Mouse (Mus musculus): ENCODE data around the gene Zzef1. TPM values are rescaled to one million over a fixed set of nuclear protein-coding genes. Genes with fewer than 3 reads are reported as not detected.

The Zzef1 gene
- polyA plus RNA-seq, 1 experiment from 2014 or later, result 10.5 TPM

DNA sequence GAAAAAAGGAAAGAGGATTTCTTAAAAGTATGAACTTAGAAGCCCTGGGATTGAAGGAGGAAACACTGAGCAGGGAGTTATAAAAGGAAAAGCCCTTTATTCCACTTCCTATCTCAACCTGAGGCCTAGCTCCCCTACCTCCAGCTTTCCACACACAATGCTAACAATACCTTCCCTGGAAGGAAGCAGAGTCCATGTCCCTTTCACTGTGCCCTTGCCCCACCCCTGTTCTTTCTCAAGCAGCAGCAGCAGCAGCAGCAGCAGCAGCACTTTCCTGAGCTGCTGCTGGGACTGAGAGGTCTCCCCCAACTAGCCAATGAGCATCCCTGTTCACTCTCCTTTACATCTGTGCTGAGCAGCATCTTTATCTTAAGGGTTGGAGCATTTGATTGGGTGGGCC, 17.1 kb upstream of the Zzef1 start:
- H3K4me1 ChIP-seq (replicated peaks), result no peaks in the 10 kb centered on the region
- no peak overlapping the region for H3K4me3 ChIP-seq (replicated peaks)
- H3K27ac ChIP-seq, result no peak overlapping the region

DNA sequence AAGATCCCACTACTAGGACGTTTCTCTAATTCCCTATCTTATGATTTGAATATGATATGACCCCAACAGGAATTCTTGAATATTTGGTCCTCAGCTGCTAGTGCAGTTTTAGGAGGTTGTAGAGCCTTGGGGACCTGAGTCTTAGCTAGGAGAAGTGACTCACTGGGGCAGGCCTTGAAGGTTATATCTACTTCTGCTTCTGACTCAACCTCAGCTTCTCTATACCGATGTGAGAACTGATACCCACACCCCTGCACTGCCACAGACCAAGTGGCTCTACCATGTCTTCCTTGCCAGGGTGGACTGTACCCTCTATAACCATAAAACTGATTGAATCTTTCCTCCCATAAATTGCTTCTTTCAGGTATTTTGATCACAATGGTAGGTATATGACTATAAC, 13.9 kb upstream of the Zzef1 start:
- Histone ChIP-seq H3K4me1 (replicated peaks) (no peaks in the 10 kb centered on the region), H3K9me3 (no peaks in the 10 kb centered on the region), H3K27ac (no peak overlapping the region), H3K4me3 (replicated peaks) (no peak overlapping the region), H3K9ac (no peak overlapping the region), H3K4me2 (replicated peaks) (no peak overlapping the region), H3K27me3 (replicated peaks) (no peaks in the 10 kb centered on the region), H3K36me3 (no peaks in the 10 kb centered on the region)
- ATAC-seq, result no peak
- WGBS, result 64% methylated on average over 2 of the region's 2 CpGs

More for the DNA sequence above, 17.1 kb upstream of the Zzef1 start:
- peak; percentile 89 for ATAC-seq
- Histone ChIP-seq H3K27me3 (replicated peaks) (no peaks in the 10 kb centered on the region), H3K9ac (no peak overlapping the region), H3K4me2 (replicated peaks) (no peak overlapping the region), H3K9me3 (no peaks in the 10 kb centered on the region), H3K36me3 (no peaks in the 10 kb centered on the region)

DNA sequence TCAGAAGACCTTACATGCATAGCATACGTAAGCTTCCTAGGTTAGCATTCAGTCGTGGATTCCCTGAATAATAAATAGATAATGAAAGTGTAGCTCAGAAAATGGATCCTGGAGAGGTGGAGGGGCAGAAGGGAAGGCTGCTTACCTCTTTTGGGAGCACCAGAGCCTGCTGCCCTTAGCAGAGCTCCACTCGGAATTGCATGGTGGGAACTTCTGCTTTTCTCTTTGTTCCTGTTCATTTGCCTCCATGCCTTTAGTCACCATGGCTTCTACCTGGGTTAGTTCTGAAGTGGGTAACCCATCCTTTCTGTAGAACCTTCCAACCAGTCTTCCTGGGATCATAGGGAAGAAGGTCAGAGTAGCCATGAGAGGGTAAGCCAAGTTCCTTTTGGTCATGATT, 13.5 kb upstream of the Zzef1 start:
- no peak overlapping the region for H3K9ac ChIP-seq
- no peaks in the 10 kb centered on the region for H3K27me3 ChIP-seq (replicated peaks)
- no peak overlapping the region for H3K4me3 ChIP-seq (replicated peaks)
- H3K27ac ChIP-seq, result no peak overlapping the region
- no peak for ATAC-seq
- no peak overlapping the region for H3K4me2 ChIP-seq (replicated peaks)
- 76% methylated on average over 3 of the region's 3 CpGs for WGBS
- H3K4me1 ChIP-seq (replicated peaks), result no peaks in the 10 kb centered on the region
- H3K36me3 ChIP-seq, result no peaks in the 10 kb centered on the region
- no peaks in the 10 kb centered on the region for H3K9me3 ChIP-seq

DNA sequence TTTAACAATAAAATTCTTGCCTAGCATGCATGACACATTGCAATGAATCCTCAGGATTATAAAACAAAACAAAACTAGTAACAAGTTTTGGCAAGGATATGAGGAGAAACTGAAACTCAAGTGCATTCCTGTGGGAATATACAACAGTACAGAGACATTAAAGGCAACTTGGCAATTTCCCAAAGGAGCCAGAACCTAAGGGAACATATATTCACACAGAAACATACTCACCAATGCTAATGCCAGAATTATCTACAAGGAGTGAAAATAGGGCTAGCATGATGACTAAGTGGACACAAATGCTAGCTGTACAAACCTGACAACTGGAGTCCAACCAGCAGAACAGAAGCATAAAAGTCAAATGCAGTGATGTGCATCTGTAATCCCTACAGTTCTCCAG, 4.0 kb upstream of the Zzef1 start:
- H3K9me3 ChIP-seq, result no peaks in the 10 kb centered on the region
- H3K4me1 ChIP-seq (replicated peaks), result no peaks in the 10 kb centered on the region
- no peak overlapping the region for H3K9ac ChIP-seq
- H3K36me3 ChIP-seq, result no peaks in the 10 kb centered on the region
- H3K4me2 ChIP-seq (replicated peaks), result no peak overlapping the region
- no peak overlapping the region for H3K27ac ChIP-seq
- no peak for ATAC-seq
- H3K4me3 ChIP-seq (replicated peaks), result no peak overlapping the region
- no peaks in the 10 kb centered on the region for H3K27me3 ChIP-seq (replicated peaks)

DNA sequence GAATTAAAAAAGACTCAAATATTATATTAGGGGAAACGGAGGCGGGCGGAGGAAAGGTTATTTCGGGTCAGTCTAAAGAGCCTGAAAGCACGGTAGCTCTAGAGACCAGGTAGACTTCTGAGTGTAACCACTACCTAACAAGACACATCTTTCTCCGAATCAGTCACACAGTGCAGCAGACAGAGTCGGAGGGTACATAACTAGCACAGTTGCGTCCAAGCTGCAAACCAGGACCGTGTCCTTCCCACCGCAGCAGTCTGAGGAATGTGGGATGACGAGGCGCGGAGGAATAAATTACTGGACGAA, 924 bp upstream of the Zzef1 start:
- no peaks in the 10 kb centered on the region for H3K4me1 ChIP-seq (replicated peaks)
- H3K27ac ChIP-seq, result peak overlapping the region; percentile 34
- peak overlapping the region; percentile 77 for H3K9ac ChIP-seq
- no peaks in the 10 kb centered on the region for H3K9me3 ChIP-seq
- H3K4me2 ChIP-seq (replicated peaks), result peak overlapping the region; percentile 85
- peak overlapping the region; percentile 94 for H3K4me3 ChIP-seq (replicated peaks)
- H3K36me3 ChIP-seq, result no peaks in the 10 kb centered on the region
- H3K27me3 ChIP-seq (replicated peaks), result no peaks in the 10 kb centered on the region
- ATAC-seq, result peak; percentile 28
- WGBS, result 15% methylated on average over 14 of the region's 14 CpGs

DNA sequence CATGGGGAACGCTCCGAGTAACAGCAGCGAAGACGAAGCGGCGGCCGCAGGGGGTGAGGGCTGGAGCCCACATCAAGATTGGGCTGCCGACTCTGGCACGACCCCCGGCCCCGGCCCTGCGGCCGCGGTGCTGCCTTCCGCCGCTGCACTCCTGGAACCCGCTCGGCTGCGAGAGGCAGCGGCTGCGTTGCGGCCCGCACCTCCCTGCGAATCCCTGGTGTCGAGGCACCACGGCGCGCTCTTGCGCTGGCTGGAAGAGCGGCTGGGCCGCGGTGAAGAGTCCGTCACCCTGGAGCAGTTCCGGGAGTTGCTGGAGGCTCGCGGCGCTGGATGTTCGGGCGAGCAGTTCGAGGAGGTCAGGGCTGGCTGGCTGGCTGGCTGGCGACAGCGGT, 266 bp downstream of the Zzef1 start:
- no peaks in the 10 kb centered on the region for H3K27me3 ChIP-seq (replicated peaks)
- peak; percentile 57 for ATAC-seq
- H3K27ac ChIP-seq, result peak overlapping the region; percentile 59
- WGBS, result under 1% methylated on average over 42 of the region's 42 CpGs
- no peaks in the 10 kb centered on the region for H3K36me3 ChIP-seq
- peak overlapping the region; percentile 94 for H3K4me3 ChIP-seq (replicated peaks)
- H3K9ac ChIP-seq, result peak overlapping the region; percentile 77
- peak overlapping the region; percentile 74 for H3K4me2 ChIP-seq (replicated peaks)
- H3K4me1 ChIP-seq (replicated peaks), result no peaks in the 10 kb centered on the region
- no peaks in the 10 kb centered on the region for H3K9me3 ChIP-seq

DNA sequence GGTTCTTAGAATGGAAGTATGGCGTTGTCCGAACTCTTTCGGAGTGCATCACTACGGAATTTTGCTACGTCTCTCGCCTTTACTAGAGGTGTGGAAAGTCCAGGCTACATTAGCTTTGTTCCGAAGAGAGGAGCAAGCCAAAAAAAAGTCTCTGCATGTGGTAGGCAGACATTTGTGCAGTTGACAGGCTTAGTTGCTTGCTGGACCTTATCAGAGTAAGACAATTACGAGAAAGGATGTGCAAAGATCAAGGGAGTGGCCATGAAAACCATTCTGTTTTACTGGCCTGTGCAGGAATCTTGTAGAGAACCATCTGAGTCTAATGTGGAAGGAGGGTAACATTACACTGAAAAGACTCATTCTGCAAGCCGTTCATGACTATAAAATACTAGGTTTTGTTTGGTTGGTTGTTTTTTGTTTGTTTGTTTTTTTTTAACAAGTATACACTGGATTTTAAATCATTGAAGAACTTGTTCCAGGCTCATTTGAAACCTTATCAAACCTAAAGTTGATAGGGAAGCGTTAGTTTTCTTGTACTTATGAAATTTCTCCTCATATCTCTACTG, 830 bp downstream of the Zzef1 start:
- H3K36me3 ChIP-seq, result no peaks in the 10 kb centered on the region
- peak overlapping the region; percentile 94 for H3K4me3 ChIP-seq (replicated peaks)
- peak overlapping the region; percentile 77 for H3K9ac ChIP-seq
- peak overlapping the region; percentile 59; the same call in 1 of the 2 replicates for H3K27ac ChIP-seq
- WGBS, result 11% methylated on average over 10 of the region's 10 CpGs
- peak overlapping the region; percentile 74 for H3K4me2 ChIP-seq (replicated peaks)
- H3K4me1 ChIP-seq (replicated peaks), result no peaks in the 10 kb centered on the region
- H3K27me3 ChIP-seq (replicated peaks), result no peaks in the 10 kb centered on the region
- no peak for ATAC-seq
- no peaks in the 10 kb centered on the region for H3K9me3 ChIP-seq

DNA sequence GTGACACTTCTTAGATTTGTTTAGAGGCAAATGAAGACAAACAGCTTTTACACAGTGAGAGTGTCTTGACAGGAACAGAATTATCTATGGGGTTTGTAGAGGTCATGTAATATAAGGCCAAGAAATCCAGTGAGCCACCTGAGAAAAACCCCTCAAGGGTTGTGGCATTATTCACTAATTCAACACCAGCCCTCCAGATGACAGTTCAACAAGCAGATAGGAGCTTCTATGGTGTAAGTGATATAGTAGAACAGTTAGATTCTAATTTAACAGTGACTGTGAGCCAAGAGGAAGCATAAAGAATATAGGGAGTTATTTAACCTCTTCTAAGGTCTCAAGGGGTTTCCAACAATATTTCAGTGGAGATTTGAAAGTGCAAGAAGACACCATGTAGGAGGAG, 2.1 kb downstream of the Zzef1 start:
- Histone ChIP-seq H3K4me1 (replicated peaks) (no peaks in the 10 kb centered on the region), H3K9ac (no peak overlapping the region), H3K27ac (no peak overlapping the region), H3K27me3 (replicated peaks) (no peaks in the 10 kb centered on the region), H3K4me3 (replicated peaks) (no peak overlapping the region), H3K4me2 (replicated peaks) (no peak overlapping the region), H3K9me3 (no peaks in the 10 kb centered on the region), H3K36me3 (no peaks in the 10 kb centered on the region)
- ATAC-seq, result no peak

DNA sequence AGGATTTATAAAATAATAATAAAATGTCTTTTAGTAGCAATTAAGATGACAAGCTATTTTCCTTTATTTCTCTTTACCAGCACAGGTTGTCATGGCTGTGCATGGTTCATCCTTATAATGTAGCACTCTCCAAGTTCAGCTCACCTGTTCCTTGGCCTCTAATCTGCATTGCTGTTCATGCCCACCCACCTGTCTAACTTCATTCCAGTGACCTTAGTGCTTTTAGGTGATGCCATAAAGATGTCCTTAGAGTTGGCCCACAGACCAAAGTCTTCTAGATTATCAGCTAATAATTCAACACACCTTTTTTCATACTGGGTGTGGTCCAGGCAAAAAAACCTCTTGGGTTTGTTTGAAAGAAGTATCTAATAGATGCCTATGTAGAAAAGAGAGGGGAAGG, 5.2 kb downstream of the Zzef1 start:
- Histone ChIP-seq H3K27ac (no peak overlapping the region), H3K36me3 (no peaks in the 10 kb centered on the region), H3K27me3 (replicated peaks) (no peaks in the 10 kb centered on the region), H3K4me3 (replicated peaks) (no peak overlapping the region), H3K9ac (no peak overlapping the region), H3K4me1 (replicated peaks) (peaks cover 5% of the 10 kb centered on the region), H3K4me2 (replicated peaks) (no peak overlapping the region), H3K9me3 (no peaks in the 10 kb centered on the region)
- ATAC-seq, result peak; percentile 75

DNA sequence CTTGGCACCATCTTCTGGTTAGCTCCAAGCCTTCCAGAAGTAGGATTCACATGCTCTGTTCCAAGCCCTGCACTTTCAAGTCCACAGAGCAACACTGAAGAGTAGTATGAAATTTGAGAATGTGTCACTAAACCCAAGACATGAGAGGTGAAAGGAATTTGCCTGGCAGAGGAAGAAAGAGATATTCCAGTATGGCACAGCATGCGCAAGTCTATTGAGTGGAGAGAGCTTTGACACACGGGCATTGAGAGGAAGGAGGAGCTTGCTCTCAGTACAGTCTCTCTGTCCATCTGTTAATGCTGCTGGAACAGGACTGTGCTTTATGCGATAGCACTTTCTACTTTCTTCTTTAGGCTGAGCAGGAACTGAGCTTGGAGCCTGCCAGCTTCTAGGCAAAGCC, 7.0 kb downstream of the Zzef1 start:
- no peaks in the 10 kb centered on the region for H3K27me3 ChIP-seq (replicated peaks)
- no peak overlapping the region for H3K4me2 ChIP-seq (replicated peaks)
- H3K4me1 ChIP-seq (replicated peaks), result peaks cover 8% of the 10 kb centered on the region
- no peaks in the 10 kb centered on the region for H3K9me3 ChIP-seq
- no peak overlapping the region for H3K9ac ChIP-seq
- WGBS, result 86% methylated on average over 3 of the region's 3 CpGs
- ATAC-seq, result no peak
- no peak overlapping the region for H3K27ac ChIP-seq
- no peak overlapping the region for H3K4me3 ChIP-seq (replicated peaks)
- H3K36me3 ChIP-seq, result no peaks in the 10 kb centered on the region

DNA sequence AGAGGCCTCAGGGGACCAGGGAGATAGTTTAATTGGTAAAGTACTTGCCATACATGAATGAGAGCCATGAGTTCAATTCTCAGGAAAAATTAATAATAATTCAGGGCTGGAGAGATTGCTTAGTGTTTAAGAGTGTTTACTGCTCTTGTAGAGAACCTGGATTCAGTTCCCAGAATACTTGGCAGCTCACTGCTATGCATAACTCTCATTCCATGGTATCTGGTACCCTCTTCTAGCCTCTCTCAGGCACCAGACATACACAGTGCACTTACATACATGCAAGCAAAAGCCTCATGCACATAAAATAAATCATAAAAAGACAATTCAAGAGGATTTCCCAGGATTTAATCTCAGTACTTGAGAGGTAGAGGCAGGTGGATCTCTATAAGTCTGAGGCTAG, 8.6 kb downstream of the Zzef1 start:
- peaks cover 8% of the 10 kb centered on the region for H3K4me1 ChIP-seq (replicated peaks)
- no peaks in the 10 kb centered on the region for H3K27me3 ChIP-seq (replicated peaks)
- H3K4me3 ChIP-seq (replicated peaks), result no peak overlapping the region
- H3K27ac ChIP-seq, result no peak overlapping the region
- no peaks in the 10 kb centered on the region for H3K9me3 ChIP-seq
- ATAC-seq, result no peak
- H3K4me2 ChIP-seq (replicated peaks), result no peak overlapping the region
- H3K9ac ChIP-seq, result no peak overlapping the region
- no peaks in the 10 kb centered on the region for H3K36me3 ChIP-seq

DNA sequence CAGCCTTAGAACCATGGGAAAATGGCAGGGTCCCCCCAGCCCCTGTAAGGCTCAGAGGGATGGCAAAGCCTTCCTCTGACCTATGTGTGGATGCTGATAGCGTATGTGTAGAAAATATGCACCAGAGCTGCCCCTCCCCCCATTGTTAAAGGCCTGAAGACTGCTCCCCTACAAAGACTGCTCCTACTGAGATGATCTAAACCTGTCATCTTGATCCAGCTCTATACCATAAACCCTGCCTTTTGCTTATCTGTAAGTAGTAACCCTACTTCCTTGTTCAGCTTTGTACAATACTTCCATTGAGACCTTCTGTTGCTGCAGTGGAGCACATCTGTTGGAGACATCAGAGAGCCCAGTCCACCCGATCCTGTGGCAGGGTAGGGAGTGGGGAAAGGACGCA, 9.2 kb downstream of the Zzef1 start:
- H3K9me3 ChIP-seq, result no peaks in the 10 kb centered on the region
- no peaks in the 10 kb centered on the region for H3K27me3 ChIP-seq (replicated peaks)
- peak; percentile 52; the same call in 1 of the 2 replicates for ATAC-seq
- no peaks in the 10 kb centered on the region for H3K36me3 ChIP-seq
- no peak overlapping the region for H3K27ac ChIP-seq
- H3K4me1 ChIP-seq (replicated peaks), result peaks cover 8% of the 10 kb centered on the region
- WGBS, result 79% methylated on average over 3 of the region's 3 CpGs
- no peak overlapping the region for H3K4me3 ChIP-seq (replicated peaks)
- H3K4me2 ChIP-seq (replicated peaks), result no peak overlapping the region
- no peak overlapping the region for H3K9ac ChIP-seq

DNA sequence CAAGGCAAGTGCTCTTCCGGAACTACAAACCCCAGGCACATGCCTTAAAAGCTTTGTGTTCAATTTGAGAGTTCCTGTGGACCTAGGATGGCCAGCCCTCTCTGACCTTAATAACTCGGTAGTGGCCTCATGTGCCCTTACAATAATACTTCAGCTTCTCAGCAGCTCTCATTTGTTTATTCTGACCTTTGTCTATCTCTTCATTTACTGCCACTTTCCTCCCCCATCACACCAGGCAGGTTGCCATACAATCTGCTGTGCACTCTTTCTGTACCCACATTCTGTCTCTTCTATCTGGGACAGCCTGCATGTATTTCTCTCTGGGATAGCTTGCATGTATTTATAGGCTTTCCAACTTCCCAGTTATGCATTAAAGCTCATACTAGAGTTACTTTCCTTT, 10.5 kb downstream of the Zzef1 start:
- H3K4me2 ChIP-seq (replicated peaks), result no peak overlapping the region
- ATAC-seq, result no peak
- H3K9ac ChIP-seq, result no peak overlapping the region
- no peaks in the 10 kb centered on the region for H3K9me3 ChIP-seq
- 73% methylated on average over 2 of the region's 2 CpGs for WGBS
- H3K4me1 ChIP-seq (replicated peaks), result peaks cover 8% of the 10 kb centered on the region
- H3K27ac ChIP-seq, result no peak overlapping the region
- H3K4me3 ChIP-seq (replicated peaks), result no peak overlapping the region
- no peaks in the 10 kb centered on the region for H3K36me3 ChIP-seq
- H3K27me3 ChIP-seq (replicated peaks), result no peaks in the 10 kb centered on the region

DNA sequence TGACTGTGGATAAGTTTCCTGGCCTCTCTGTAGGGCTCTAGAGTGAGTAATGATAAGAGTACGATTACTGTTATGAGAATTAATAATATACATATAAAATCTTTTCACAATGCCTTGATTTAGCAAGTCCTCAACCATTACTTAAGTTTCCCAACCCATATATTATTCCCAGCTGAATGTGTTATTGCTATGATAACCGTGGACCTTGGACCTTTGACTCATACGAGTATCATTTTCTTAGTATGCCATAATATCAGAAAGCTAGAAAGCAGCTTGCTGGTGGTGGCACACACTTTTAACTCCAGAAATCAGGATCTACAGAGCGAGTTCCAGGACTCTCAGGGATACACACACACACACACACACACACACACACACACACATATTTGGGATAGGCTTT, 12.0 kb downstream of the Zzef1 start:
- peak; percentile 83 for ATAC-seq
- Histone ChIP-seq H3K36me3 (no peaks in the 10 kb centered on the region), H3K9me3 (no peaks in the 10 kb centered on the region), H3K9ac (no peak overlapping the region), H3K4me2 (replicated peaks) (no peak overlapping the region), H3K27me3 (replicated peaks) (no peaks in the 10 kb centered on the region), H3K4me1 (replicated peaks) (peaks cover 8% of the 10 kb centered on the region), H3K27ac (no peak overlapping the region), H3K4me3 (replicated peaks) (no peak overlapping the region)
- 67% methylated on average over 4 of the region's 4 CpGs for WGBS

All from intestine, embryonic 15.5 days (tissue).